Mouse (Mus musculus): ENCODE results near the gene Becn1. TPM values are rescaled to one million over a fixed set of nuclear protein-coding genes. Genes with fewer than 3 reads are reported as not detected.
A peak's percentile ranks its signal among the peaks of the same experiment; 100 is the strongest.

Becn1 gene
- polyA plus RNA-seq, 1 experiment from 2014 or later, result 156 TPM

DNA sequence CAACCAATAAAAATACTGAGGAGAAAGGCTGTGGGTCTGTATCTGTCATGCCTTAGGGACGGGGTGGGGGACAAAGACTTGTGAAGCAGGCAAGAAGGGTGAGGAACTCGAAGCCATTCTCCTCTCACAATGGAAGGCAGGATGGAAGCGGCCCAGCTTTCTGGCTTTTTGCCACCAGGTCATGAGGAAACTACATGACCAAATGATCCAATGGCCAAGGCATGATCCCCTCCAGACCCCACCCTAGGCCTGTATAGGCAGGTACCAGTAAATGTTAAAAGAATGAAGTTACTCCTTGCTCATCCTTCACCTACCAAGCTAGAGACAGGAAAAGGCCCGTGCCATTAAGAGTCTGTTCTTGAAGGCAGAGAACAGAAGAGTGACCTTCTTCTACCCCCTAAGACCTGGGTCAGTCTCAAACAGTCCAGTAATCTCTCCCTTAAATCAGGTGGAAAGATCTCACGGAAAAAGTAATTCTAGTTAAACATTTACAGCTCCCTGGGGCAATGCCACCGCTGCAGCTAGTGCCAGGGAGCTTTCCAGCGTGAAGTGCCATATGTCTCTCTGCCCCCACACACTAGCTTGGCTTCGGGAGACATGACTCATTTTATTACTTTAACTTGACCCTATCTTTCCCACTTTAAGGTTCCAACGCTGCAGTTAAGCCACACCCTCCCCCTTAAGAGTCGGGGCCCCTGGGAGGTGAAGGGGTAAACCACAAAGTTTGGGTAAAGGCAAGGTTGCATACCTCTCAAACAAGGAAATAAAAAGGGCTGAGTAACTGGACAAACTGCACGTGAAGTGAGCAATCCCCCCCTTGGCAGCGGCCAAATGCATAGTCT is 24.5 kb downstream of the Becn1 start:
- Histone ChIP-seq H3K9ac (ENCODE audit: low read depth, low read length) (peak overlapping the region; percentile 75), H3K4me2 (ENCODE audit: low read length) (peak overlapping the region; percentile 82), H3K4me1 (replicated peaks; ENCODE audit: insufficient read depth, low read length) (peaks cover 37% of the 10 kb centered on the region), H3K27ac (peak overlapping the region; percentile 89), H3K27me3 (ENCODE audit: insufficient read depth, low read length) (no peaks in the 10 kb centered on the region), H3K4me3 (replicated peaks; ENCODE audit: low read depth, low read length) (peak overlapping the region; percentile 59), H3K9me3 (replicated peaks; ENCODE audit: low read length) (no peaks in the 10 kb centered on the region), H3K36me3 (ENCODE audit: insufficient read depth, low read length) (0 out of 2 replicates have a peak, but pooled peaks cover 9% of the 10 kb centered on the region)
- DNase-seq (ENCODE audit: low spot score) (no peak), ATAC-seq (replicated peaks; ENCODE audit: low FRiP score, low read depth) (peak; percentile 62)
- TF ChIP-seq CTCF (IDR thresholded peaks at IDR 0.05; ENCODE audit: low read depth), result no peak
- 35% methylated on average over 12 of the region's 12 CpGs for WGBS

DNA sequence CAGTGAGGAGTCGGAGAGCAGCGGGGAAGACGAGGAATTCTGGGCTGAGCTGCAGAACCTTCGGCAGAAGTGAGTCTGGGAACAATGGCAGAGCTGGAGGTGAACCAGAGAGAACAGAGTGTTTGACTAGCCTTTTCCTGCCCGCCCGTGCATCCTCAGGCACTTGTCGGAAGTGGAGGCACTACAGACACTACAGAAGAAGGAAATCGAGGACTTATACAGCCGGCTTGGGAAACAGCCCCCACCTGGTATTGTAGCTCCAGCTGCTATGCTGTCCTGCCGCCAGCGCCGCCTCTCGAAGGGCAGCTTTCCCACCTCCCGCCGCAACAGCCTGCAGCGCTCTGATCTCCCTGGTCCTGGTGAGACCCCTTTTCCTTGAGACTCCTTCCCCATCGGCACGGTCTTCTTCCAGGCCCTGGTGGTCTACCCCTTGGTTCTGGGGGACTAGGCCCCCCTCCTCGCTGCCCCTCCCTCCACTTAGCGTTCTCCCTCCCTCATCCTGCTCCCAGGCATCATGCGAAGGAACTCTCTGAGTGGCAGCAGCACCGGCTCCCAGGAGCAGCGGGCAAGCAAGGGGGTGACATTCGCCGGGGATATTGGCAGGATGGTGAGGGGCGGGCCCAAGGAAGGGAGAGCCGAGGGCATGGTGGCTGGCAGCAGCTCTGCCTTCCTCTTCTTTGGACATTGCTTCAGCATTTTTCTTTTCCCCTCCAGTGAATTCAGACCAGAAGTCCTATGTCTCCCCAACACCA is 25.6 kb downstream of the Becn1 start:
- H3K9ac ChIP-seq (ENCODE audit: low read depth, low read length), result peak overlapping the region; percentile 37; the same call in 1 of the 2 replicates
- peak overlapping the region; percentile 82 for H3K4me2 ChIP-seq (ENCODE audit: low read length)
- peak overlapping the region; percentile 89 for H3K27ac ChIP-seq
- H3K4me3 ChIP-seq (replicated peaks; ENCODE audit: low read depth, low read length), result no peak overlapping the region
- ATAC-seq (replicated peaks; ENCODE audit: low FRiP score, low read depth), result no peak
- WGBS, result 35% methylated on average over 27 of the region's 27 CpGs
- no peaks in the 10 kb centered on the region for H3K9me3 ChIP-seq (replicated peaks; ENCODE audit: low read length)
- no peak for TF ChIP-seq CTCF (IDR thresholded peaks at IDR 0.05; ENCODE audit: low read depth)
- 0 out of 2 replicates have a peak, but pooled peaks cover 9% of the 10 kb centered on the region for H3K36me3 ChIP-seq (ENCODE audit: insufficient read depth, low read length)
- peaks cover 37% of the 10 kb centered on the region for H3K4me1 ChIP-seq (replicated peaks; ENCODE audit: insufficient read depth, low read length)
- no peaks in the 10 kb centered on the region for H3K27me3 ChIP-seq (ENCODE audit: insufficient read depth, low read length)
- no peak for DNase-seq (ENCODE audit: low spot score)

- no peaks in the 10 kb centered on the region for H3K27me3 ChIP-seq (ENCODE audit: insufficient read depth, low read length)
- peaks cover 32% of the 10 kb centered on the region for H3K4me1 ChIP-seq (replicated peaks; ENCODE audit: insufficient read depth, low read length)
- no peak overlapping the region for H3K9ac ChIP-seq (ENCODE audit: low read depth, low read length)
- H3K9me3 ChIP-seq (replicated peaks; ENCODE audit: low read length), result no peaks in the 10 kb centered on the region
- no peak overlapping the region for H3K4me3 ChIP-seq (replicated peaks; ENCODE audit: low read depth, low read length)
- ATAC-seq (replicated peaks; ENCODE audit: low FRiP score, low read depth) (no peak), DNase-seq (ENCODE audit: low spot score) (no peak)
- no peak overlapping the region for H3K4me2 ChIP-seq (ENCODE audit: low read length)
- 75% methylated on average over 4 of the region's 4 CpGs for WGBS
- TF ChIP-seq CTCF (IDR thresholded peaks at IDR 0.05; ENCODE audit: low read depth), result no peak
- no peak overlapping the region for H3K27ac ChIP-seq
- 0 out of 2 replicates have a peak, but pooled peaks cover 9% of the 10 kb centered on the region for H3K36me3 ChIP-seq (ENCODE audit: insufficient read depth, low read length)
These were observed 26.8 kb downstream of the Becn1 start for GRCm38 (mm10) chr11:101275309-101275708.

GRCm38 (mm10) chr11:101272446-101272845 is 29.6 kb downstream of the Becn1 start:
- H3K9me3 ChIP-seq (replicated peaks; ENCODE audit: low read length), result no peaks in the 10 kb centered on the region
- no peak overlapping the region for H3K27ac ChIP-seq
- WGBS, result 82% methylated on average over 3 of the region's 3 CpGs

GRCm38 (mm10) chr11:101269577-101270116 is 32.4 kb downstream of the Becn1 start:
- Histone ChIP-seq H3K9ac (ENCODE audit: low read depth, low read length) (no peak overlapping the region), H3K27me3 (ENCODE audit: insufficient read depth, low read length) (no peaks in the 10 kb centered on the region), H3K4me3 (replicated peaks; ENCODE audit: low read depth, low read length) (no peak overlapping the region), H3K4me1 (replicated peaks; ENCODE audit: insufficient read depth, low read length) (0 out of 2 replicates have a peak, but pooled peaks cover 11% of the 10 kb centered on the region), H3K9me3 (replicated peaks; ENCODE audit: low read length) (no peaks in the 10 kb centered on the region), H3K27ac (no peak overlapping the region), H3K4me2 (ENCODE audit: low read length) (no peak overlapping the region), H3K36me3 (ENCODE audit: insufficient read depth, low read length) (0 out of 2 replicates have a peak, but pooled peaks cover 4% of the 10 kb centered on the region)
- TF ChIP-seq CTCF (IDR thresholded peaks at IDR 0.05; ENCODE audit: low read depth), result no peak
- ATAC-seq (replicated peaks; ENCODE audit: low FRiP score, low read depth) (no peak), DNase-seq (ENCODE audit: low spot score) (no peak)
- WGBS, result 17% methylated on average over 10 of the region's 10 CpGs

More at GRCm38 (mm10) chr11:101272446-101272845, 29.6 kb downstream of the Becn1 start:
- H3K9ac ChIP-seq (ENCODE audit: low read depth, low read length), result no peak overlapping the region
- no peak for ATAC-seq (replicated peaks; ENCODE audit: low FRiP score, low read depth)
- no peak overlapping the region for H3K4me2 ChIP-seq (ENCODE audit: low read length)
- TF ChIP-seq CTCF (IDR thresholded peaks at IDR 0.05; ENCODE audit: low read depth), result no peak
- H3K4me3 ChIP-seq (replicated peaks; ENCODE audit: low read depth, low read length), result no peak overlapping the region
- H3K27me3 ChIP-seq (ENCODE audit: insufficient read depth, low read length), result no peaks in the 10 kb centered on the region
- peaks cover 20% of the 10 kb centered on the region for H3K4me1 ChIP-seq (replicated peaks; ENCODE audit: insufficient read depth, low read length)
- H3K36me3 ChIP-seq (ENCODE audit: insufficient read depth, low read length), result 0 out of 2 replicates have a peak, but pooled peaks cover 12% of the 10 kb centered on the region
- no peak for DNase-seq (ENCODE audit: low spot score)

DNA sequence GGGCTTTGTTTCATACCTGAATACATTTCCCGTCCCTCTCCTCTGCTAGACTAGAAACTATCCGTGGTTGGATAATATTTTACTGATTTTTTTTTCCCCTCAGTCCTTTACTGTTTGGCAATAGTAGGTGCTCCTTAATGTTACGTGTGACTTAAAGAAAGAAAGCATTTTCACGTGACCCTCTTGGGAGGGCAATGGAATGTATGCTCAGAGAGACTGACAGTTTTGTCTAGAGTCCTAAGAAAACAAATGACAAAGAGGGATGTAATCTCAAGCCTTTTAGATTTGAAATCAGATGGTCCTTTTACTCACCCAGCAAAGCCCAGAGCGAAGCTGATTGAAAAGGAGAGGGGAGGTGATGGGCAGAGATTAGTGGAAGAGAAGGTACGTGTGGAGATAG is 36.2 kb downstream of the Becn1 start:
- Histone ChIP-seq H3K9me3 (replicated peaks; ENCODE audit: low read length) (no peaks in the 10 kb centered on the region), H3K27me3 (ENCODE audit: insufficient read depth, low read length) (peaks cover 4% of the 10 kb centered on the region; the same call in 1 of the 2 replicates), H3K4me3 (replicated peaks; ENCODE audit: low read depth, low read length) (no peak overlapping the region), H3K9ac (ENCODE audit: low read depth, low read length) (no peak overlapping the region), H3K27ac (no peak overlapping the region), H3K4me2 (ENCODE audit: low read length) (0 out of 2 replicates have a peak overlapping the region, but pooled peaks have one; percentile 47), H3K36me3 (ENCODE audit: insufficient read depth, low read length) (0 out of 2 replicates have a peak, but pooled peaks cover 4% of the 10 kb centered on the region), H3K4me1 (replicated peaks; ENCODE audit: insufficient read depth, low read length) (peaks cover 26% of the 10 kb centered on the region)
- TF ChIP-seq CTCF (IDR thresholded peaks at IDR 0.05; ENCODE audit: low read depth), result no peak
- 52% methylated on average over 6 of the region's 6 CpGs for WGBS
- no peak for DNase-seq (ENCODE audit: low spot score)
- ATAC-seq (replicated peaks; ENCODE audit: low FRiP score, low read depth), result no peak
